Mouse (Mus musculus): ENCODE results near the gene Olfr801.

Olfr801 gene

GRCm38 (mm10) chr10:129673765-129674164, at the start of gene Olfr801:
TSS of gene Olfr801 (minus strand) at chr10:129673865.
- no peak for DNase-seq

- no peak for DNase-seq
Observed at GRCm38 (mm10) chr10:129702910-129703309, 29.2 kb upstream of the Olfr801 start, which contains the start of gene Olfr804. TSS of gene Olfr804 (plus strand) at chr10:129703210.

GRCm38 (mm10) chr10:129694186-129694585, 20.5 kb upstream of the Olfr801 start, which contains the start of gene Olfr803:
TSS of gene Olfr803 (minus strand) at chr10:129694286.
- DNase-seq: no peak

GRCm38 (mm10) chr10:129688069-129688468, 14.4 kb upstream of the Olfr801 start, which contains the start of gene Olfr802:
TSS of gene Olfr802 (minus strand) at chr10:129688169.
- DNase-seq: no peak

- no peak for DNase-seq
Observed at GRCm38 (mm10) chr10:129657394-129657793, 16.3 kb downstream of the Olfr801 start, which contains the start of gene Olfr800. TSS of gene Olfr800 (plus strand) at chr10:129657694.

GRCm38 (mm10) chr10:129651763-129652162, 21.9 kb downstream of the Olfr801 start:
- no peak for DNase-seq

- DNase-seq: no peak
Observed at GRCm38 (mm10) chr10:129637184-129637583, 36.5 kb downstream of the Olfr801 start, which contains the start of gene Olfr799. TSS of gene Olfr799 (plus strand) at chr10:129637484.

GRCm38 (mm10) chr10:129627834-129628233, 45.8 kb downstream of the Olfr801 start, which contains the start of gene Olfr798:
TSS of gene Olfr798 (minus strand) at chr10:129627934.
- DNase-seq: no peak

- no peak for DNase-seq
Observed at GRCm38 (mm10) chr10:129623251-129623650, 50.4 kb downstream of the Olfr801 start.

- peak; percentile 1 for DNase-seq
Observed at GRCm38 (mm10) chr10:129621724-129622123, 51.9 kb downstream of the Olfr801 start.

All from embryo, embryonic 11 days (tissue).